Mouse (Mus musculus) small intestine, adult 2 months (tissue): Measurements from ENCODE around the gene Polr2j.

Source experiments
- CTCF ChIP-seq: fragments of 200-500 bp; IDR thresholded peaks from 2 replicates; pipeline ENCODE4 v1.5.1; 2012; ENCODE audit warnings: low read depth, mild to moderate bottlenecking, control low read depth, inconsistent platforms, low read length, moderate library complexity, mixed read lengths; ENCODE audit not compliant: insufficient replicate concordance, insufficient read length; ENCODE audit errors: extremely low read depth
- POLR2A ChIP-seq: fragments of 200-500 bp; IDR thresholded peaks from 2 replicates; pipeline ENCODE4 v1.6.1; 2012; ENCODE audit warnings: low read depth, mild to moderate bottlenecking, control low read depth, inconsistent platforms, low read length, moderate library complexity

- no peak for TF ChIP-seq CTCF
- no peak for TF ChIP-seq POLR2A
These were observed 31.4 kb upstream of the Polr2j start for GRCm38 (mm10) chr5:136084891-136085651.
